Mouse (Mus musculus) MEL (cell line): ENCODE data around the gene Cyyr1. TPM values are rescaled to one million over a fixed set of nuclear protein-coding genes. Genes with fewer than 3 reads are reported as not detected.
"Not testable (repeated sequence)": the region's sequence is repeated elsewhere in the genome, so short reads cannot be mapped to it uniquely, and the experiment has no call there.

Experiments
- DNase-seq: peaks from one replicate; pipeline ENCODE4 v3.0.0; 2011; ENCODE audit warnings: low read depth, low spot score
- H3K27ac ChIP-seq: 2 replicates; pipeline ENCODE4 v1.5.1; 2012; ENCODE audit warnings: low read depth, mild to moderate bottlenecking, control low read depth, low read length, moderate library complexity; ENCODE audit not compliant: control insufficient read depth
- H3K27me3 ChIP-seq, 2 experiments: fragments of 150-350 bp in 1 of 2; sonication (generic) in 1 of 2; 2 replicates each; pipeline ENCODE4 v1.6.1; 2012; ENCODE audit warnings: low read length in 2 of 2, mild to moderate bottlenecking in 2 of 2, improper control_type of control experiment in 1 of 2, moderate library complexity in 1 of 2; ENCODE audit not compliant: insufficient read depth in 2 of 2, control insufficient read depth in 1 of 2
- H3K36me3 ChIP-seq, 2 experiments: 2 replicates each; pipeline ENCODE4 v1.6.1; 2012 to 2014; ENCODE audit warnings: low read length in 2 of 2, improper control_type of control experiment in 1 of 2, inconsistent platforms in 1 of 2, mild to moderate bottlenecking in 1 of 2; ENCODE audit not compliant: insufficient read depth in 2 of 2, control insufficient read depth in 1 of 2
- H3K4me1 ChIP-seq, 2 experiments: fragments of 150-350 bp in 1 of 2; sonication (generic) in 1 of 2; 2 replicates each; pipeline ENCODE4 v1.6.1; 2012; ENCODE audit warnings: low read length in 2 of 2, improper control_type of control experiment in 1 of 2, mild to moderate bottlenecking in 1 of 2; ENCODE audit not compliant: insufficient read depth in 2 of 2, control insufficient read depth in 1 of 2
- H3K4me3 ChIP-seq, 2 experiments: fragments of 150-350 bp in 1 of 2; sonication (generic) in 1 of 2; 2 replicates each; pipeline ENCODE4 v1.5.1; 2012; ENCODE audit warnings: low read depth in 2 of 2, low read length in 2 of 2, mild to moderate bottlenecking in 2 of 2, moderate library complexity in 2 of 2, control low read depth in 1 of 2, improper control_type of control experiment in 1 of 2; ENCODE audit not compliant: control insufficient read depth in 1 of 2, insufficient read depth in 1 of 2
- H3K79me2 ChIP-seq: 2 replicates; pipeline ENCODE4 v1.6.1; 2012; ENCODE audit warnings: mild to moderate bottlenecking, low read length, moderate library complexity; ENCODE audit not compliant: control insufficient read depth, poor library complexity, insufficient read depth
- H3K9ac ChIP-seq: 2 replicates; pipeline ENCODE4 v1.6.1; 2012; ENCODE audit warnings: low read depth, mild to moderate bottlenecking, control low read depth, low read length, moderate library complexity; ENCODE audit not compliant: control insufficient read depth, poor library complexity, severe bottlenecking
- H3K9me3 ChIP-seq: fragments of 150-350 bp; sonication (generic); replicated peaks from 2 replicates; pipeline ENCODE4 v1.6.1; 2012; ENCODE audit warnings: mild to moderate bottlenecking, low read length, improper control_type of control experiment, moderate library complexity; ENCODE audit not compliant: insufficient read depth
- BHLHE40 ChIP-seq: IDR thresholded peaks from 2 replicates; pipeline ENCODE4 v1.6.1; 2012; ENCODE audit warnings: low read depth, mild to moderate bottlenecking, inconsistent platforms, low read length, improper control_type of control experiment, borderline replicate concordance
- CHD1 ChIP-seq: IDR thresholded peaks from 2 replicates; pipeline ENCODE4 v1.6.1; 2012; ENCODE audit warnings: low read depth, mild to moderate bottlenecking, inconsistent platforms, low read length, improper control_type of control experiment
- CHD2 ChIP-seq: IDR thresholded peaks from 2 replicates; pipeline ENCODE4 v1.6.1; 2011; ENCODE audit warnings: low read length, improper control_type of control experiment
- E2F4 ChIP-seq: IDR thresholded peaks from 2 replicates; pipeline ENCODE4 v1.6.1; 2011; ENCODE audit warnings: low read depth, low read length, improper control_type of control experiment, borderline replicate concordance
- ELF1 ChIP-seq: IDR thresholded peaks from 2 replicates; pipeline ENCODE4 v1.6.1; 2014; ENCODE audit warnings: low read depth, mild to moderate bottlenecking, inconsistent platforms, low read length, improper control_type of control experiment, moderate library complexity
- EP300 ChIP-seq, 2 experiments: IDR thresholded peaks; 2 replicates each; pipeline ENCODE4 v1.6.1; 2011; ENCODE audit warnings: improper control_type of control experiment in 2 of 2, low read length in 2 of 2, low read depth in 1 of 2, mild to moderate bottlenecking in 1 of 2
- JUND ChIP-seq: IDR thresholded peaks from 2 replicates; pipeline ENCODE4 v1.6.1; 2011; ENCODE audit warnings: low read depth, mild to moderate bottlenecking, improper control_type of control experiment, low read length
- MAX ChIP-seq: IDR thresholded peaks from 2 replicates; pipeline ENCODE4 v1.6.1; 2011; ENCODE audit warnings: low read length, improper control_type of control experiment
- MXI1 ChIP-seq: IDR thresholded peaks from 2 replicates; pipeline ENCODE4 v1.6.1; 2011; ENCODE audit warnings: mild to moderate bottlenecking, low read depth, low read length, improper control_type of control experiment
- MYC ChIP-seq: IDR thresholded peaks from 2 replicates; pipeline ENCODE4 v1.6.1; 2011; ENCODE audit warnings: low read depth, mild to moderate bottlenecking, low read length, improper control_type of control experiment, moderate library complexity
- POLR2A ChIP-seq, 2 experiments: IDR thresholded peaks; 2 replicates each; pipeline ENCODE4 v1.6.1; 2011 to 2012; ENCODE audit warnings: low read length in 2 of 2, mild to moderate bottlenecking in 2 of 2, control low read depth in 1 of 2, improper control_type of control experiment in 1 of 2, low read depth in 1 of 2, moderate library complexity in 1 of 2; ENCODE audit not compliant: control insufficient read depth in 1 of 2, insufficient read depth in 1 of 2, poor library complexity in 1 of 2
- RAD21 ChIP-seq: IDR thresholded peaks from 2 replicates; pipeline ENCODE4 v1.6.1; 2011; ENCODE audit warnings: mild to moderate bottlenecking, low read depth, low read length, improper control_type of control experiment
- RCOR1 ChIP-seq: IDR thresholded peaks from 2 replicates; pipeline ENCODE4 v1.6.1; 2012; ENCODE audit warnings: low read depth, mild to moderate bottlenecking, inconsistent platforms, low read length, improper control_type of control experiment
- SMC3 ChIP-seq: IDR thresholded peaks from 2 replicates; pipeline ENCODE4 v1.6.1; 2011; ENCODE audit warnings: low read depth, low read length, improper control_type of control experiment
- USF1 ChIP-seq: IDR thresholded peaks from 2 replicates; pipeline ENCODE4 v1.6.1; 2014; ENCODE audit warnings: low read depth, mild to moderate bottlenecking, inconsistent platforms, low read length, improper control_type of control experiment, moderate library complexity
- ZC3H11A ChIP-seq: IDR thresholded peaks from 2 replicates; pipeline ENCODE4 v1.6.1; 2012; ENCODE audit warnings: low read depth, mild to moderate bottlenecking, inconsistent platforms, low read length, improper control_type of control experiment
- ZMIZ1 ChIP-seq: IDR thresholded peaks from 2 replicates; pipeline ENCODE4 v1.6.1; 2012; ENCODE audit warnings: low read depth, mild to moderate bottlenecking, inconsistent platforms, low read length, improper control_type of control experiment, moderate library complexity
- polyA plus RNA-seq, 2 experiments: library from polyadenylated mRNA; stranded (reverse) in 1 of 2; unstranded in 1 of 2; fragments of >175 nt in 1 of 2; fragments of >200 nt in 1 of 2; gene quantifications; 2 replicates each; pipeline versions ENCODE4 v1.2.1 to v1.2.4; 2012; ENCODE audit warnings: low replicate concordance in 2 of 2, low read depth in 1 of 2; ENCODE audit not compliant: insufficient read length in 2 of 2, insufficient read depth in 1 of 2, missing spikeins in 1 of 2
- total RNA-seq: library from RNA; depleted of rRNA; stranded (reverse); fragments of 300-350 nt; gene quantifications from 2 replicates; pipeline ENCODE4 v1.2.3, GENCODE M21; 2012

The Cyyr1 gene
- total and polyA plus RNA-seq, 3 experiments: not detected

GRCm38 (mm10) chr16:85566474-85566873, 13.3 kb upstream of the Cyyr1 start:
- no peaks in the 10 kb centered on the region for H3K9me3 ChIP-seq
- H3K4me1 ChIP-seq: no peaks in the 10 kb centered on the region
- H3K27ac ChIP-seq: no peak overlapping the region
- H3K4me3 ChIP-seq: no peak overlapping the region
- H3K9ac ChIP-seq: no peak overlapping the region
- H3K27me3 ChIP-seq: no peaks in the 10 kb centered on the region
- no peaks in the 10 kb centered on the region for H3K36me3 ChIP-seq
- H3K79me2 ChIP-seq: no peaks in the 10 kb centered on the region
- no peak for DNase-seq
- no peak for TF ChIP-seq CHD2
- TF ChIP-seq, all 39 proteins: peak for 0

GRCm38 (mm10) chr16:85553838-85554237, 641 bp upstream of the Cyyr1 start:
- Histone ChIP-seq H3K27ac (no peak overlapping the region), H3K36me3 (no peaks in the 10 kb centered on the region), H3K4me1 (no peaks in the 10 kb centered on the region), H3K79me2 (no peaks in the 10 kb centered on the region), H3K9ac (no peak overlapping the region), H3K27me3 (no peaks in the 10 kb centered on the region), H3K9me3 (no peaks in the 10 kb centered on the region), H3K4me3 (no peak overlapping the region)
- no peak for DNase-seq
- TF ChIP-seq ZC3H11A (no peak), MAX (no peak), RAD21 (no peak), SMC3 (no peak), EP300 (IDR thresholded peaks at IDR 0.05; ENCODE audit: low read depth in 1 of 2, low read length in 2 of 2) (no peak), MYC (no peak), JUND (no peak)

GRCm38 (mm10) chr16:85551976-85552375, 1.2 kb downstream of the Cyyr1 start:
- not testable (repeated sequence) for H3K27ac ChIP-seq, H3K4me1 ChIP-seq, H3K9me3 ChIP-seq, H3K79me2 ChIP-seq, H3K9ac ChIP-seq, H3K27me3 ChIP-seq, H3K36me3 ChIP-seq, H3K4me3 ChIP-seq, DNase-seq

GRCm38 (mm10) chr16:85549971-85550567, 3.1 kb downstream of the Cyyr1 start:
- Histone ChIP-seq H3K36me3 (no peaks in the 10 kb centered on the region), H3K27me3 (no peaks in the 10 kb centered on the region), H3K9ac (no peak overlapping the region), H3K4me1 (no peaks in the 10 kb centered on the region), H3K79me2 (no peaks in the 10 kb centered on the region), H3K9me3 (no peaks in the 10 kb centered on the region), H3K4me3 (no peak overlapping the region), H3K27ac (no peak overlapping the region)
- no peak for DNase-seq
- TF ChIP-seq ELF1: no peak
- TF ChIP-seq POLR2A (IDR thresholded peaks at IDR 0.05; ENCODE audit: control insufficient read depth in 1 of 2, insufficient read depth in 1 of 2, low read depth in 1 of 2, low read length in 2 of 2, poor library complexity in 1 of 2): no peak
- TF ChIP-seq RAD21: no peak
- TF ChIP-seq MYC: no peak
- TF ChIP-seq USF1: no peak
- TF ChIP-seq MXI1: no peak
- TF ChIP-seq ZMIZ1: no peak
- TF ChIP-seq E2F4: no peak
- TF ChIP-seq BHLHE40: no peak
- no peak for TF ChIP-seq SMC3
- TF ChIP-seq EP300 (IDR thresholded peaks at IDR 0.05; ENCODE audit: low read depth in 1 of 2, low read length in 2 of 2): no peak
- no peak for TF ChIP-seq RCOR1
- no peak for TF ChIP-seq CHD1
